Mouse (Mus musculus) ovary, postnatal 14 days (tissue): ENCODE measurements at regions not wholly inside any gene's neighbourhood (a gene's known extent, or its start where the extent isn't known, plus 50 kb on each side); places are given as distances from the start of the nearest gene placed in this dataset.
"Not testable (repeated sequence)": the region's sequence is repeated elsewhere in the genome, so short reads cannot be mapped to it uniquely, and the experiment has no call there.

ENCODE experiments used
- DNase-seq: peaks from one replicate; pipeline ENCODE4 v3.0.0; 2022; ENCODE audit warnings: low spot score

GRCm38 (mm10) chr11:24925135-24925534, 847.3 kb downstream of the Bcl11a start:
- no peak for DNase-seq

- DNase-seq: no peak
Measured at GRCm38 (mm10) chr11:24943646-24944045, 865.8 kb downstream of the Bcl11a start.

- no peak for DNase-seq
Measured at GRCm38 (mm10) chr11:24951161-24951560, 873.3 kb downstream of the Bcl11a start.

- DNase-seq: no peak
Measured at GRCm38 (mm10) chr11:24972359-24972758, 894.5 kb downstream of the Bcl11a start.

- no peak for DNase-seq
Measured at GRCm38 (mm10) chr11:24980193-24980665, 902.4 kb downstream of the Bcl11a start.

GRCm38 (mm10) chr11:24983060-24983629, 905.3 kb downstream of the Bcl11a start:
- no peak for DNase-seq

GRCm38 (mm10) chr11:25005491-25005890, 927.6 kb downstream of the Bcl11a start:
- DNase-seq: no peak

GRCm38 (mm10) chr11:25026786-25027185, 948.9 kb downstream of the Bcl11a start:
- DNase-seq: no peak

GRCm38 (mm10) chr11:25040983-25041382, 963.1 kb downstream of the Bcl11a start:
- DNase-seq: no peak

GRCm38 (mm10) chr11:25042763-25043162, 964.9 kb downstream of the Bcl11a start:
- no peak for DNase-seq

- no peak for DNase-seq
Measured at GRCm38 (mm10) chr11:25045339-25045738, 967.5 kb downstream of the Bcl11a start.

- peak; percentile 2 for DNase-seq
Measured at GRCm38 (mm10) chr11:25045977-25046376, 968.1 kb downstream of the Bcl11a start.

- no peak for DNase-seq
Measured at GRCm38 (mm10) chr11:25055698-25056097, 977.8 kb downstream of the Bcl11a start.

GRCm38 (mm10) chr11:25057093-25057521, 979.3 kb downstream of the Bcl11a start:
- no peak for DNase-seq

GRCm38 (mm10) chr11:25057543-25057942, 979.7 kb downstream of the Bcl11a start:
- DNase-seq: no peak

GRCm38 (mm10) chr11:25063042-25063441, 985.2 kb downstream of the Bcl11a start:
- no peak for DNase-seq

GRCm38 (mm10) chr11:25063978-25064377, 986.1 kb downstream of the Bcl11a start:
- no peak for DNase-seq

- DNase-seq: not testable (repeated sequence)
Measured at GRCm38 (mm10) chr11:25099976-25100375, 1022.1 kb downstream of the Bcl11a start.

GRCm38 (mm10) chr11:25104432-25104831, 1026.6 kb downstream of the Bcl11a start:
- no peak for DNase-seq

- DNase-seq: no peak
Measured at GRCm38 (mm10) chr11:25124458-25124857, 1046.6 kb downstream of the Bcl11a start.

- DNase-seq: no peak
Measured at GRCm38 (mm10) chr11:25142226-25142625, 1064.4 kb downstream of the Bcl11a start.

GRCm38 (mm10) chr11:25142833-25143232, 1065.0 kb downstream of the Bcl11a start:
- DNase-seq: no peak

- DNase-seq: no peak
Measured at GRCm38 (mm10) chr11:25147287-25147686, 1063.3 kb downstream of the 5730522E02Rik start.

- DNase-seq: no peak
Measured at GRCm38 (mm10) chr11:25156705-25157104, 1053.9 kb downstream of the 5730522E02Rik start.
